Mouse (Mus musculus) hindbrain, embryonic 13.5 days (tissue): ENCODE data around the gene Vat1l. TPM values are rescaled to one million over a fixed set of nuclear protein-coding genes. Genes with fewer than 3 reads are reported as not detected.
A peak's percentile ranks its signal among the peaks of the same experiment; 100 is the strongest.

Experiments
- ATAC-seq: fragments of 200-750 bp; cut with Nextera tagmentation; 2 replicates; pipeline ENCODE4 v1.8.0; 2017; ENCODE audit warnings: moderate TSS enrichment; ENCODE audit not compliant: low FRiP score
- H3K27ac ChIP-seq: fragments of 300-500 bp; sonication (generic); 2 replicates; pipeline ENCODE4 v1.5.1; 2015; ENCODE audit warnings: inconsistent platforms, mild to moderate bottlenecking, moderate library complexity
- H3K27me3 ChIP-seq: fragments of 300-500 bp; sonication (generic); 2 replicates; pipeline ENCODE4 v1.6.1; 2015; ENCODE audit warnings: mild to moderate bottlenecking, inconsistent platforms
- H3K36me3 ChIP-seq: fragments of 300-500 bp; sonication (generic); 2 replicates; pipeline ENCODE4 v1.6.1; 2015; ENCODE audit warnings: mild to moderate bottlenecking, inconsistent platforms
- H3K4me1 ChIP-seq: fragments of 300-500 bp; sonication (generic); replicated peaks from 2 replicates; pipeline ENCODE4 v1.6.1; 2015; ENCODE audit warnings: inconsistent platforms
- H3K4me2 ChIP-seq: fragments of 300-500 bp; sonication (generic); 2 replicates; pipeline ENCODE4 v1.6.1; 2015; ENCODE audit warnings: inconsistent platforms, mild to moderate bottlenecking, moderate library complexity
- H3K4me3 ChIP-seq: fragments of 300-500 bp; sonication (generic); 2 replicates; pipeline ENCODE4 v1.5.1; 2015; ENCODE audit warnings: mild to moderate bottlenecking, inconsistent platforms
- H3K9ac ChIP-seq: fragments of 300-500 bp; sonication (generic); 2 replicates; pipeline ENCODE4 v1.6.1; 2015; ENCODE audit warnings: mild to moderate bottlenecking, inconsistent platforms
- H3K9me3 ChIP-seq: fragments of 300-500 bp; sonication (generic); 2 replicates; pipeline ENCODE4 v1.6.1; 2016; ENCODE audit warnings: inconsistent platforms
- WGBS: fragments of 180-500 bp; shearing (Covaris S2); methylation state at CpG from one replicate; pipeline ENCODE4 v1.1.7; 2015; 5-methylcytosine and 5-hydroxymethylcytosine counted together
- polyA plus RNA-seq: library from polyadenylated mRNA; unstranded; fragments of >200 nt; fragmentation: Nextera tagmentation; extraction: Ambion mirVana; gene quantifications from 2 replicates; pipeline ENCODE4 v1.2.1, GENCODE M21; 2015

The Vat1l gene
- polyA plus RNA-seq, 1 experiment from 2014 or later, result 38.1 TPM

DNA sequence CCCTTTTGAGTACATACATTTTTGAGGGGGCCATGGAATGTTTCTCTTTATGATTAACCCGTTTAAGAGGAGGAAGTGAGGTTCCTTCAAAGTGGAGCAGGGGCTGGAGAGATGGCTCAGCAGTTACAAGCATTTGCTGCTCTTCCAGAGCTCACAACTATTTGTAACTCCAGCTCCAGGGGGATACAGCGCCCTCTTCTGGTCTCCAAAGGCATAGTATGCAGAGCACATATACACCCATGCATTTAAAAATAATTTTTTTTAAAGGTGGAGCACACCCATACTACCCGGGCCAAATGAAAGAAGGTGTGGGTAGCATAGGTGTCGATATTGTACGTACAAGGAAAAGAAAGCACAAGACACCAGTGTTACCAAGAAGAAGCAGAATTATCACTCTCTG, 157.8 kb downstream of the Vat1l start:
- Histone ChIP-seq H3K36me3 (no peaks in the 10 kb centered on the region), H3K27me3 (no peaks in the 10 kb centered on the region), H3K9ac (no peak overlapping the region), H3K9me3 (no peaks in the 10 kb centered on the region), H3K4me3 (no peak overlapping the region), H3K4me2 (no peak overlapping the region), H3K27ac (no peak overlapping the region), H3K4me1 (peaks cover 6% of the 10 kb centered on the region; the same call in 1 of the 2 replicates)
- WGBS, result 67% methylated on average over 5 of the region's 5 CpGs
- ATAC-seq, result no peak

DNA sequence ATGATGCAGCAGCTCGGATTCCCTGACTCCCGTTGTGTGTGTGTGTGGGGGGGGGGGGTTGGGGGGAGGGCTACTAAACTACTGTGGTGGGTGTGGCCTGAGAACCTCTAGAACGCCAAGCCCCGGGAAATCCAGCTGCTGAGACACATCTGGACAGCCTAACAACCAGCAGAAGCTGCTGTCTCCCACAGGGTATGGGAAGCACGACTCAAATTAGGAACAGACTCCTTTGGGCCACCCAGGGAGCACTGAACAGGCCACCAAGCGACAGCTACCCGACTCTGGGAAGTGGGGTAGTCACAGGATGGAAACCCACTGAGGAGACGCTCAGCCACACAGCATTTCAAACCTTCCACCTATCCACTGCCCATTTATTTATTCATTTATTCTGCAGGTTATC, 158.2 kb downstream of the Vat1l start:
- ATAC-seq, result no peak
- H3K9me3 ChIP-seq, result no peaks in the 10 kb centered on the region

GRCm38 (mm10) chr8:114369038-114369976, 163.9 kb downstream of the Vat1l start:
- WGBS, result 41% methylated on average over 27 of the region's 27 CpGs
- Histone ChIP-seq H3K27ac (no peak overlapping the region), H3K36me3 (peaks cover 14% of the 10 kb centered on the region; the same call in 1 of the 2 replicates), H3K9me3 (no peaks in the 10 kb centered on the region), H3K27me3 (no peaks in the 10 kb centered on the region), H3K4me3 (no peak overlapping the region), H3K9ac (no peak overlapping the region), H3K4me1 (peaks cover 6% of the 10 kb centered on the region), H3K4me2 (peak overlapping the region; percentile 25)
- ATAC-seq, result no peak

More for the DNA sequence above, 158.2 kb downstream of the Vat1l start:
- H3K4me3 ChIP-seq, result no peak overlapping the region
- H3K36me3 ChIP-seq, result no peaks in the 10 kb centered on the region
- no peak overlapping the region for H3K4me2 ChIP-seq
- H3K4me1 ChIP-seq, result peaks cover 6% of the 10 kb centered on the region; the same call in 1 of the 2 replicates
- H3K9ac ChIP-seq, result no peak overlapping the region
- H3K27ac ChIP-seq, result no peak overlapping the region
- WGBS, result 74% methylated on average over 8 of the region's 8 CpGs
- H3K27me3 ChIP-seq, result no peaks in the 10 kb centered on the region

- ATAC-seq, result no peak
- Histone ChIP-seq H3K9ac (no peak overlapping the region), H3K4me3 (no peak overlapping the region), H3K9me3 (no peaks in the 10 kb centered on the region), H3K27ac (no peak overlapping the region), H3K36me3 (peaks cover 14% of the 10 kb centered on the region; the same call in 1 of the 2 replicates), H3K4me2 (no peak overlapping the region), H3K27me3 (no peaks in the 10 kb centered on the region), H3K4me1 (peaks cover 1% of the 10 kb centered on the region)
- WGBS, result 79% methylated on average over 6 of the region's 6 CpGs
Observed at GRCm38 (mm10) chr8:114374390-114374789, 169.0 kb downstream of the Vat1l start.

DNA sequence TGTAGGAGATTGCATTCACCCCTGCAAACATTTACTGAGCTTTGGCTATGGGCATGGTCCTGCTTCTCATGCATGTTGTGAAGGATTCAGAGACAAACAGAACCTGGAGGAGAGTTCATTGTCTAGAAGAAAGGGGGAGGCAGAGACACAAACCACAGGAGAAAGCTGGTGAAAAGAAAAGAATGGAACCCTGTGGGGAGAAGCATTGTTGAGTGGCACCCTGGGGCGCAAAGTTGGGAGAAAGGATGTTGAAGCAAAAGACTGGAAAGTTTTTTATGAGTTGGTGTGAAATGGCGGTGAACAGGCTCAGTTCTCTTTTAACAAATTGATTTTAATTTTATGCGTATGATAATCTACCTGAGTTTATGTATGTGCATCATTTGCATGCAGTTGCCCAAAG, 178.8 kb downstream of the Vat1l start:
- Histone ChIP-seq H3K9me3 (no peaks in the 10 kb centered on the region), H3K9ac (no peak overlapping the region), H3K27ac (no peak overlapping the region), H3K4me1 (no peaks in the 10 kb centered on the region), H3K4me2 (no peak overlapping the region), H3K36me3 (no peaks in the 10 kb centered on the region), H3K27me3 (no peaks in the 10 kb centered on the region), H3K4me3 (no peak overlapping the region)
- ATAC-seq, result no peak
- WGBS, result 66% methylated on average over 3 of the region's 3 CpGs

DNA sequence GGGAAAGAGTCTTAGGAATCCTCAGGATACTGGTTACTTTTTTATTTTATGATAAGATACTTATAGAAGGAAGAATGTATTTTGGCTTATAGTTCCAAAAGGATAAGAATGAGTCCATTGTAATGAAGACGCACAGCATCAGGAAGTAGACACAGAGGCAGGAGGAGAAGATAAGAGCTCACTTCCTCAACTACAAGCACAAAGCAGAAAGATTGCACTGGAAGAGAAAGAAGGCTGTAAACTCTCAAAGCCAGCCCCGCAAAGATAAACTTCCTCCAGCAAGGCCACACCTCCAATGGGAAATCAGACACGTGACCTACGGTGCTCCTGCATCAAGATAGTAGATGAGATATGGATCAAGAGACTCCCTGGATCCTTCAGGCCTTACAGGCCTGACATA, 182.1 kb downstream of the Vat1l start:
- H3K4me3 ChIP-seq, result no peak overlapping the region
- no peak overlapping the region for H3K27ac ChIP-seq
- no peak for ATAC-seq
- H3K27me3 ChIP-seq, result no peaks in the 10 kb centered on the region
- WGBS, result 91% methylated on average over 4 of the region's 4 CpGs
- no peaks in the 10 kb centered on the region for H3K36me3 ChIP-seq
- H3K4me1 ChIP-seq, result no peaks in the 10 kb centered on the region
- H3K4me2 ChIP-seq, result no peak overlapping the region
- H3K9me3 ChIP-seq, result no peaks in the 10 kb centered on the region
- no peak overlapping the region for H3K9ac ChIP-seq

- no peaks in the 10 kb centered on the region for H3K36me3 ChIP-seq
Observed at GRCm38 (mm10) chr8:114390465-114391254, 185.2 kb downstream of the Vat1l start.

GRCm38 (mm10) chr8:114398326-114398725, 192.9 kb downstream of the Vat1l start:
- WGBS, result 90% methylated on average over 5 of the region's 5 CpGs
- Histone ChIP-seq H3K27ac (no peak overlapping the region), H3K9me3 (no peaks in the 10 kb centered on the region), H3K4me3 (no peak overlapping the region), H3K4me2 (no peak overlapping the region), H3K27me3 (no peaks in the 10 kb centered on the region), H3K36me3 (no peaks in the 10 kb centered on the region), H3K9ac (no peak overlapping the region), H3K4me1 (peaks cover 12% of the 10 kb centered on the region)
- ATAC-seq, result no peak

More at GRCm38 (mm10) chr8:114390465-114391254, 185.2 kb downstream of the Vat1l start:
- Histone ChIP-seq H3K4me3 (no peak overlapping the region), H3K4me2 (no peak overlapping the region), H3K4me1 (no peaks in the 10 kb centered on the region), H3K9me3 (no peaks in the 10 kb centered on the region), H3K27ac (no peak overlapping the region), H3K27me3 (no peaks in the 10 kb centered on the region), H3K9ac (no peak overlapping the region)
- ATAC-seq, result no peak
- WGBS, result 96% methylated on average over 12 of the region's 13 CpGs

GRCm38 (mm10) chr8:114399273-114399672, 193.9 kb downstream of the Vat1l start:
- Histone ChIP-seq H3K4me3 (no peak overlapping the region), H3K36me3 (no peaks in the 10 kb centered on the region), H3K4me2 (no peak overlapping the region), H3K9me3 (no peaks in the 10 kb centered on the region), H3K27me3 (no peaks in the 10 kb centered on the region), H3K4me1 (peaks cover 15% of the 10 kb centered on the region), H3K9ac (no peak overlapping the region), H3K27ac (no peak overlapping the region)
- no peak for ATAC-seq
- WGBS, result 94% methylated on average over 5 of the region's 5 CpGs

DNA sequence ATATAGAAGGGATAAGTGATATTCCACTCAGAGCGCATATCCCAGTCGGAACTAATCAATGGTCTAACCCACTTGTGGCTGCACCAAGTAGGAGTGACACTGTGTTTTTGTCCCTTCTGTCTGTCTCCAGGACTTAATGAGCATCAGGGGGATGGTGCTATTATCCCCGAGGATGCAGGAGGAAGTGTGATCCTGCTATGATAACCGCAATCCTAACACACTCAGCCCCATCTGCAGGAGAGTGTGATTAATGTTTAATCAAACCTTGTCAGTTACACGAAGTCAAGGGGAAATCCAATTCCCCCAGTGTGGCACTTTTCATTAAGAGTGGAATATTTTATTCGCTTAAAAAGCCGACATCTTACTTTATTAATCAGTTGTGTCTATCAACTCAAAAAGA, 196.3 kb downstream of the Vat1l start:
- Histone ChIP-seq H3K4me3 (no peak overlapping the region), H3K9ac (no peak overlapping the region; the same call in 1 of the 2 replicates), H3K4me1 (peaks cover 15% of the 10 kb centered on the region), H3K9me3 (no peaks in the 10 kb centered on the region), H3K27ac (no peak overlapping the region), H3K27me3 (no peaks in the 10 kb centered on the region), H3K36me3 (no peaks in the 10 kb centered on the region), H3K4me2 (no peak overlapping the region)
- WGBS, result 39% methylated on average over 7 of the region's 7 CpGs
- ATAC-seq, result no peak

DNA sequence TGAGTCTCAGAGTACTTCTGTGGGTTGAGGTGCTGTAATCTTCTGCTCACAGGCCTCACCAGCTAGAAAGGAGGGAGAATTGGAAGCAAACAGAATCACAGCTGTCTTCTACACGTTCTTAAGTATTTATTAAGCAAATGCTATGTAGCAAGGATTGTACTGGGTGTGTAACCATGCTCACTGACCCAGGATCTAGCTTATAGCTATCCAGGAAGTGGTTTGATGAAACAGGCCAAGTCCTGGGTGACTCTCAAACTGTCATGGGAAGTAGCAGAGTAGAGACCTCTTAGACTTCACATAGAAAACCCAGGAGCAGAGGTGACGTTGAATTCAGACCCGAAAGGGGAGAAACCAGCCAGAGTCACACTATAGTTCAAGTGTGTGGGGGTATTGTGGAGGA, 206.0 kb downstream of the Vat1l start:
- Histone ChIP-seq H3K36me3 (no peaks in the 10 kb centered on the region), H3K27me3 (no peaks in the 10 kb centered on the region), H3K4me1 (no peaks in the 10 kb centered on the region), H3K27ac (no peak overlapping the region), H3K4me3 (no peak overlapping the region), H3K4me2 (no peak overlapping the region), H3K9ac (no peak overlapping the region), H3K9me3 (no peaks in the 10 kb centered on the region)
- 80% methylated on average over 3 of the region's 3 CpGs for WGBS
- ATAC-seq, result no peak

- no peak within 1 kb of the TSS for H3K4me2 ChIP-seq
- H3K9me3 ChIP-seq, result no peaks in the 10 kb centered on the region
- no peaks in the 10 kb centered on the region for H3K27me3 ChIP-seq
- no peak for ATAC-seq
- no peaks in the 10 kb centered on the region for H3K4me1 ChIP-seq
- H3K9ac ChIP-seq, result no peak within 1 kb of the TSS
- 82% methylated on average over 8 of the region's 8 CpGs for WGBS
- no peak within 1 kb of the TSS for H3K27ac ChIP-seq
- H3K4me3 ChIP-seq, result no peak within 1 kb of the TSS
- no peaks in the 10 kb centered on the region for H3K36me3 ChIP-seq
Observed at GRCm38 (mm10) chr8:114417786-114418185, 212.4 kb downstream of the Vat1l start, which contains the start of gene Clec3a. Gene Clec3a, plus strand, starts transcription at chr8:114418086.
